Mouse (Mus musculus) T-helper 2 cell (primary cell): Measurements from ENCODE around the gene Pheta1.

Experiments used
- in situ Hi-C: fragments of 300-600 bp; cut with MboI, MseI; formaldehyde crosslinking; loops from one replicate; pipeline ENCODE4 v1.15.1; 2025; ENCODE audit warnings: high pct_unique_total_duplicates

The Pheta1 gene

GRCm38 (mm10) chr5:121825606-121826005 lies 23.2 kb upstream of the Pheta1 start:
- in situ Hi-C loops, result no loop called here

- in situ Hi-C loops, result no loop called here
Observed at GRCm38 (mm10) chr5:121827876-121828275, 20.9 kb upstream of the Pheta1 start.

- in situ Hi-C loops, result no loop called here
Observed at GRCm38 (mm10) chr5:121828491-121829432, 20.0 kb upstream of the Pheta1 start.

- in situ Hi-C loops, result no loop called here
Observed at GRCm38 (mm10) chr5:121831002-121831601, 17.7 kb upstream of the Pheta1 start.

GRCm38 (mm10) chr5:121832376-121833155 lies 16.2 kb upstream of the Pheta1 start:
- in situ Hi-C loops, result no loop called here

GRCm38 (mm10) chr5:121833159-121833558 lies 15.6 kb upstream of the Pheta1 start:
- in situ Hi-C loops, result no loop called here

- in situ Hi-C loops, result no loop called here
Observed at GRCm38 (mm10) chr5:121833572-121834240, 15.1 kb upstream of the Pheta1 start.

- in situ Hi-C loops, result no loop called here
Observed at GRCm38 (mm10) chr5:121834241-121834606, 14.6 kb upstream of the Pheta1 start.

- in situ Hi-C loops, result no loop called here
Observed at GRCm38 (mm10) chr5:121834991-121835747, 13.6 kb upstream of the Pheta1 start.

- in situ Hi-C loops, result no loop called here
Observed at GRCm38 (mm10) chr5:121835949-121836691, 12.7 kb upstream of the Pheta1 start.

GRCm38 (mm10) chr5:121836692-121837415 lies 11.9 kb upstream of the Pheta1 start:
- in situ Hi-C loops, result no loop called here

GRCm38 (mm10) chr5:121837441-121838340 lies 11.1 kb upstream of the Pheta1 start, which contains the start of gene Sh2b3:
TSS of gene Sh2b3 (minus strand) at chr5:121837646.
- in situ Hi-C loops, result no loop called here

GRCm38 (mm10) chr5:121838341-121839127 lies 10.2 kb upstream of the Pheta1 start:
- in situ Hi-C loops, result no loop called here

- in situ Hi-C loops, result no loop called here
Observed at GRCm38 (mm10) chr5:121839128-121839473, 9.7 kb upstream of the Pheta1 start.

GRCm38 (mm10) chr5:121841516-121841915 lies 7.3 kb upstream of the Pheta1 start:
- in situ Hi-C loops, result no loop called here

- in situ Hi-C loops, result no loop called here
Observed at GRCm38 (mm10) chr5:121841973-121842372, 6.8 kb upstream of the Pheta1 start.

- in situ Hi-C loops, result no loop called here
Observed at GRCm38 (mm10) chr5:121842665-121843118, 6.1 kb upstream of the Pheta1 start.
